Mouse (Mus musculus) G1E (cell line): ENCODE measurements around the gene Spaca9. TPM values are rescaled to one million over a fixed set of nuclear protein-coding genes. Genes with fewer than 3 reads are reported as not detected.

Source experiments
- ATAC-seq: 2 replicates; pipeline ENCODE4 v1.8.0; 2016; ENCODE audit warnings: mild to moderate bottlenecking; ENCODE audit not compliant: insufficient number of reproducible peaks, poor library complexity, low FRiP score, severe bottlenecking; ENCODE audit errors: extremely low read depth
- DNase-seq: peaks from one replicate; pipeline ENCODE4 v3.0.0; 2012; ENCODE audit warnings: low spot score
- H3K27me3 ChIP-seq: 2 replicates; pipeline ENCODE4 v1.6.1; 2012; ENCODE audit warnings: mild to moderate bottlenecking, low read length, inconsistent platforms; ENCODE audit not compliant: insufficient read depth
- H3K36me3 ChIP-seq: replicated peaks from 2 replicates; pipeline ENCODE3; 2012; ENCODE audit warnings: mild to moderate bottlenecking, inconsistent platforms
- H3K4me1 ChIP-seq: 2 replicates; pipeline ENCODE4 v1.6.1; 2012; ENCODE audit warnings: low read depth, low read length, inconsistent platforms, mixed read lengths; ENCODE audit not compliant: insufficient read depth
- H3K4me3 ChIP-seq: 2 replicates; pipeline ENCODE4 v1.5.1; 2012; ENCODE audit warnings: low read depth, mild to moderate bottlenecking, inconsistent platforms, low read length, moderate library complexity, mixed read lengths
- H3K9me3 ChIP-seq: replicated peaks from 2 replicates; pipeline ENCODE4 v1.6.1; 2012; ENCODE audit warnings: inconsistent platforms
- CTCF ChIP-seq: IDR thresholded peaks from 2 replicates; pipeline ENCODE4 v1.5.1; 2012; ENCODE audit warnings: low read depth, low read length, inconsistent platforms, mixed read lengths
- GATA1 ChIP-seq: IDR thresholded peaks from 2 replicates; pipeline ENCODE4 v1.6.1; 2012; ENCODE audit warnings: borderline replicate concordance, low read length, inconsistent platforms, mixed read lengths
- GATA2 ChIP-seq: IDR thresholded peaks from 2 replicates; pipeline ENCODE4 v1.6.1; 2012; ENCODE audit warnings: low read depth, low read length, inconsistent platforms, borderline replicate concordance
- POLR2AphosphoS5 ChIP-seq: IDR thresholded peaks from 2 replicates; pipeline ENCODE4 v1.6.1; 2012; ENCODE audit warnings: low read depth, low read length, inconsistent platforms; ENCODE audit not compliant: insufficient replicate concordance
- TAL1 ChIP-seq: conservative IDR thresholded peaks from 2 replicates; pipeline ENCODE4 v1.6.1; 2012; ENCODE audit warnings: low read depth, low read length, inconsistent platforms, mixed read lengths
- polyA plus RNA-seq: library from polyadenylated mRNA; stranded (reverse); fragments of >175 nt; gene quantifications from 2 replicates; pipeline ENCODE4 v1.2.3, GENCODE M21; 2012
- total RNA-seq, 2 experiments: library from RNA; stranded (forward) in 1 of 2; stranded (reverse) in 1 of 2; fragments of 200-1000 nt in 1 of 2; fragments of >200 nt in 1 of 2; fragmentation: Nextera tagmentation in 1 of 2; gene quantifications; 2 replicates each; pipeline ENCODE4 v1.2.3; 2014 to 2017

Spaca9 gene
- total RNA-seq (2014; fragmentation: Nextera tagmentation) = 5.6 and 7.9 TPM in 2 replicates
- total RNA-seq (2017) = 15.4 and 22.3 TPM in 2 replicates
- polyA plus RNA-seq = 1.4 and 1.8 TPM in 2 replicates

GRCm38 (mm10) chr2:28699361-28700335 lies at the start of gene Spaca9, which contains the start of gene Ak8:
Gene Spaca9, minus strand, starts transcription at chr2:28699727.
Gene Ak8, plus strand, starts transcription at chr2:28700164.
- Histone ChIP-seq H3K27me3 (peaks cover 12% of the 10 kb centered on the region; the same call in 1 of the 2 replicates), H3K9me3 (no peaks in the 10 kb centered on the region), H3K4me1 (peaks cover 74% of the 10 kb centered on the region), H3K36me3 (peaks cover 6% of the 10 kb centered on the region), H3K4me3 (peak within 1 kb of the TSS; percentile 78)
- DNase-seq (peak; percentile 70), ATAC-seq (no peak)
- TF ChIP-seq TAL1 = no peak
- TF ChIP-seq GATA1 = no peak
- no peak for TF ChIP-seq GATA2
- TF ChIP-seq POLR2AphosphoS5 = no peak
- no peak for TF ChIP-seq CTCF

DNA sequence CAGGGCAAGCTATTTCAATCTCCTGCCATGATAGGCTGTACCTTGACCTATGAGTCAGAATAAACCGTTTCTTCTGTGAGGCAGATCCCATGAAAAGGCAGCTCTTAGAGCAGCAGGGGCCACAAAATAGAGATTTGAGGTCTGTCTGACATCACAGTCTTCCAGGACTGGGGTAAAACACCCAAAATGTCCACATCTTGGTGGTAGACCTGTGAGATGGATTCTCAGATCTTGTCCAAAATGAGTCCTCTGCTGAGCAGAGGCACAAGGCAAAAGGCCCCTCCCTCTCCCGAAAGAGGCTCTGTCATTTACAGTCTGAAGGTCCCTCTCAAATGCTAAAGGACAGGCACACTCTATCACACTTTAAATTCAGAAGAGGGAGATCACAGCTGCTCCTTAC lies 48.2 kb upstream of the Spaca9 start:
- H3K36me3 ChIP-seq = no peaks in the 10 kb centered on the region
- no peak for TF ChIP-seq CTCF
- no peak for TF ChIP-seq GATA2
- no peak for TF ChIP-seq GATA1
- TF ChIP-seq TAL1 = no peak
- TF ChIP-seq POLR2AphosphoS5 = no peak
- ATAC-seq (no peak), DNase-seq (no peak)
- H3K4me1 ChIP-seq = peaks cover 14% of the 10 kb centered on the region; the same call in 1 of the 2 replicates
- no peak overlapping the region for H3K4me3 ChIP-seq
- H3K27me3 ChIP-seq = peaks cover 47% of the 10 kb centered on the region
- no peaks in the 10 kb centered on the region for H3K9me3 ChIP-seq

GRCm38 (mm10) chr2:28746682-28747332 lies 47.3 kb upstream of the Spaca9 start:
- peaks cover 54% of the 10 kb centered on the region for H3K27me3 ChIP-seq
- ATAC-seq = no peak

GRCm38 (mm10) chr2:28742701-28743100 lies 43.2 kb upstream of the Spaca9 start:
- TF ChIP-seq POLR2AphosphoS5 = no peak
- TF ChIP-seq GATA2 = no peak
- TF ChIP-seq GATA1 = no peak
- no peak overlapping the region for H3K4me3 ChIP-seq
- H3K9me3 ChIP-seq = no peaks in the 10 kb centered on the region
- DNase-seq = no peak
- ATAC-seq = no peak
- H3K4me1 ChIP-seq = peaks cover 14% of the 10 kb centered on the region; the same call in 1 of the 2 replicates
- H3K27me3 ChIP-seq = peaks cover 74% of the 10 kb centered on the region
- no peaks in the 10 kb centered on the region for H3K36me3 ChIP-seq

More at GRCm38 (mm10) chr2:28746682-28747332, 47.3 kb upstream of the Spaca9 start:
- peaks cover 14% of the 10 kb centered on the region; the same call in 1 of the 2 replicates for H3K4me1 ChIP-seq
- no peaks in the 10 kb centered on the region for H3K36me3 ChIP-seq
- TF ChIP-seq CTCF (no peak), TAL1 (no peak), GATA1 (no peak), POLR2AphosphoS5 (no peak), GATA2 (no peak)
- DNase-seq = no peak
- no peaks in the 10 kb centered on the region for H3K9me3 ChIP-seq
- H3K4me3 ChIP-seq = no peak overlapping the region

DNA sequence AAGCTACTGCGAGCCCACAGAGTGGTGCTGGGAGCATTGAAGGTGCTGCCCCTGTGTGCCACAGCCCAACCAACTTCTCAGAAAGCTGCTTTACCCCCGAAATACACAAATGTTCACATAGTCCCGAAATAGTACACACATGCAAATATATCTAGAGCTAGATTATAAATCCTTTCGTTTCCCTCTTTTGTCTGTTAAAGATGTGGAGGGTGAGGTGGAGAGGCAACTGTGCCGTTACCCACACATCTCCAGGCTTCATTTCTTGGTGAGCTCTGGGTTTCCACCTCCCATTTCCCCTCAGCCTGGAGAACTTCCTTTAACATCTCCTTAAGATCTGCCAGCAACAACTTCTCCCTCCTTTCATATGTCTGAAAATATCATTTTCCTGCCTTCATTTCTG lies 40.6 kb upstream of the Spaca9 start:
- H3K27me3 ChIP-seq = peaks cover 71% of the 10 kb centered on the region
- no peak for DNase-seq
- ATAC-seq = no peak
- no peaks in the 10 kb centered on the region for H3K36me3 ChIP-seq
- TF ChIP-seq TAL1 (no peak), POLR2AphosphoS5 (no peak), GATA1 (no peak), CTCF (no peak), GATA2 (no peak)
- H3K4me3 ChIP-seq = no peak overlapping the region
- H3K9me3 ChIP-seq = no peaks in the 10 kb centered on the region
- H3K4me1 ChIP-seq = peaks cover 2% of the 10 kb centered on the region; the same call in 1 of the 2 replicates
